Mouse (Mus musculus) B cell, adult 62 days (primary cell): ENCODE data around the gene Aldh4a1. TPM values are rescaled to one million over a fixed set of nuclear protein-coding genes. Genes with fewer than 3 reads are reported as not detected.

Experiments used
- total RNA-seq: library from RNA; stranded (reverse); gene quantifications from 4 replicates; pipeline ENCODE4 v1.2.4, GENCODE M21; 2023

The Aldh4a1 gene
- total RNA-seq, result 14.4 to 17.6 TPM (median 16.2 TPM) in 4 replicates

GRCm38 (mm10) chr4:139622373-139623282, at the start of gene Aldh4a1:
TSS of gene Aldh4a1 (plus strand) at chr4:139622866.

GRCm38 (mm10) chr4:139602357-139603244, 20.1 kb upstream of the Aldh4a1 start, which contains the start of gene Gm21969:
TSS of gene Gm21969 (plus strand) at chr4:139603186.

GRCm38 (mm10) chr4:139653238-139653637, 30.6 kb downstream of the Aldh4a1 start, which contains the start of gene Tas1r2:
TSS of gene Tas1r2 (plus strand) at chr4:139653538.

Other genes starting within 250 kb of the Aldh4a1 start
- 2.4 to 2.8 TPM (median 2.5 TPM) in 4 replicates for gene Iffo2, start 92.3 kb upstream of the Aldh4a1 start, total RNA-seq
- gene Gm21969, start 19.7 kb upstream of the Aldh4a1 start, total RNA-seq, result not detected in 4 replicates
- gene Tas1r2, start 30.7 kb downstream of the Aldh4a1 start, total RNA-seq, result 0.30 TPM in 1 of 4 replicates, not detected in the others
- gene Pax7, start 210.7 kb downstream of the Aldh4a1 start, total RNA-seq, result 0.12 to 0.13 TPM in 2 of 4 replicates, not detected in the others